Mouse (Mus musculus): ENCODE results near the gene Alpk3.

DNA sequence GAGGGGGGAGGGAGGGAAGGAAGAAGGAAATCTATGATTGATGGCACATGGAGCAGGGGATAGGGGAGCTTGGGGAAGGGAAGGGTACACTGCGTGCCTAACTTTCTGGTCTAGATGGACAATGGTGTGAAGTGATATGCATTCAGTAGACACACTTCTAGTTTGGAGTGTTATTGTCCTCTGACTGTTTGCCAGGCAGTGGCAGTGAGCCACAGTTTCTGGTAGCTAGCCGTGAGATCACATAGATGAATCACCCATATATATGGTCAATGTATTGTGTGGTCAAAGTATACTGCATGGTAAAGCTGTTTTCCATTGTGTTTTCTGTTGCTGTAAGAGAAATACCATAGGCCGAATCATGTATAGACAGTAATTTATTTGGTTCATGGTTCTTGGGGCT, 45.8 kb upstream of the Alpk3 start:
- TF ChIP-seq CTCF (IDR thresholded peaks at IDR 0.05; ENCODE audit: extremely low read depth, insufficient read depth, low read length), result no peak
- no peak for TF ChIP-seq POLR2A (IDR thresholded peaks at IDR 0.05; ENCODE audit: extremely low read depth, insufficient read depth, low read length)

Data from cortical plate, adult 2 months (tissue).